Mouse (Mus musculus): ENCODE measurements around the gene Gm2115. TPM values are rescaled to one million over a fixed set of nuclear protein-coding genes. Genes with fewer than 3 reads are reported as not detected.

Gene Gm2115
- total RNA-seq, 2 experiments from 2014 or later: 0.12 to 0.24 TPM

DNA sequence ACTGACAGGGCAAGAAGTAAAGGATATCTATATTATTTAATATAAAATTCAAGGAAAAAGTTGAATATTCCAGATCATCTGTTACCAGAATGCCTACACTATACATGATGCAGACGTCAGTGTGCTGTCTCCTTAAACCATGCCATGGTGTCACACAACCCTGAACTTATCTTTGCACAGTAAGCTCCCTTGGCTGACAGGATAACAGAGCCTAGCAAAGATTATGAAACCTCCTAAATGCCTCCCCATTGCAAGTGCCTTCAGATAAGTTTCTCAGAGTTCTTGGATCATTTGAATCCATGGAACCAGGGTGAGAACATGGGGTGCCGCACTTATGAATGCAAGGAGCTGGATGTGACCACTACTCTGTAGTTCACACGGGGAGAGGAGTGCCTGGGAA is 103.1 kb downstream of the Gm2115 start:
- intact Hi-C loops (cut with DNase I): no loop called here
- no peak for DNase-seq

Other genes starting within 250 kb of the Gm2115 start
- 1 to 10 TPM; 1.5 to 1.7 TPM for gene Arnt2, start 118.8 kb upstream of the Gm2115 start, total RNA-seq (2021)
- 1 to 10 TPM; 6.0 to 7.3 TPM for gene Fah, start 77.8 kb downstream of the Gm2115 start, total RNA-seq (2021)
- gene Zfand6, start 161.0 kb downstream of the Gm2115 start, total RNA-seq (2021): 100 to 1,000 TPM in 1 of 2 experiments, 10 to 100 TPM in 1; 97.7 to 103 TPM

All from heart, postnatal 10 days (tissue).